Mouse (Mus musculus): ENCODE measurements around the gene Rnase10. TPM values are rescaled to one million over a fixed set of nuclear protein-coding genes. Genes with fewer than 3 reads are reported as not detected.

Rnase10 gene
- polyA plus RNA-seq, 1 experiment from 2014 or later: not detected

Other genes with a start within 250 kb of the Rnase10 start
- 107 and 109 TPM in 2 replicates for gene Ttc5, start 222.2 kb upstream of the Rnase10 start, polyA plus RNA-seq (2016; fragmentation: Nextera tagmentation; extraction: Ambion mirVana)
- not detected in 2 replicates for gene Ccnb1ip1, start 200.0 kb upstream of the Rnase10 start, polyA plus RNA-seq (2016; fragmentation: Nextera tagmentation; extraction: Ambion mirVana)
- gene Parp2, start 199.9 kb upstream of the Rnase10 start, polyA plus RNA-seq (2016; fragmentation: Nextera tagmentation; extraction: Ambion mirVana): 76.7 and 84.4 TPM in 2 replicates
- gene Tep1, start 137.2 kb upstream of the Rnase10 start, polyA plus RNA-seq (2016; fragmentation: Nextera tagmentation; extraction: Ambion mirVana): 4.1 and 5.2 TPM in 2 replicates
- gene Klhl33, start 110.2 kb upstream of the Rnase10 start, polyA plus RNA-seq (2016; fragmentation: Nextera tagmentation; extraction: Ambion mirVana): 0.09 and 0.14 TPM in 2 replicates
- gene Osgep, start 82.9 kb upstream of the Rnase10 start, polyA plus RNA-seq (2016; fragmentation: Nextera tagmentation; extraction: Ambion mirVana): 190 and 197 TPM in 2 replicates
- 503 and 517 TPM in 2 replicates for gene Apex1, start 82.8 kb upstream of the Rnase10 start, polyA plus RNA-seq (2016; fragmentation: Nextera tagmentation; extraction: Ambion mirVana)
- gene Pip4p1, start 76.9 kb upstream of the Rnase10 start, polyA plus RNA-seq (2016; fragmentation: Nextera tagmentation; extraction: Ambion mirVana): 44.8 and 45.3 TPM in 2 replicates
- gene Pnp, start 76.7 kb upstream of the Rnase10 start, polyA plus RNA-seq (2016; fragmentation: Nextera tagmentation; extraction: Ambion mirVana): 82.4 and 83.6 TPM in 2 replicates
- gene Gm49342, start 63.2 kb upstream of the Rnase10 start, polyA plus RNA-seq (2016; fragmentation: Nextera tagmentation; extraction: Ambion mirVana): not detected in 2 replicates
- gene Pnp2, start 51.8 kb upstream of the Rnase10 start, polyA plus RNA-seq (2016; fragmentation: Nextera tagmentation; extraction: Ambion mirVana): 0.73 and 1.3 TPM in 2 replicates
- gene Rnase9, start 34.1 kb downstream of the Rnase10 start, polyA plus RNA-seq (2016; fragmentation: Nextera tagmentation; extraction: Ambion mirVana): not detected in 2 replicates
- not detected in 2 replicates for gene Rnase11, start 42.4 kb downstream of the Rnase10 start, polyA plus RNA-seq (2016; fragmentation: Nextera tagmentation; extraction: Ambion mirVana)
- gene Rnase12, start 49.9 kb downstream of the Rnase10 start, polyA plus RNA-seq (2016; fragmentation: Nextera tagmentation; extraction: Ambion mirVana): not detected in 2 replicates
- gene Olfr750, start 66.7 kb downstream of the Rnase10 start, polyA plus RNA-seq (2016; fragmentation: Nextera tagmentation; extraction: Ambion mirVana): not detected in 2 replicates
- gene Rnase4, start 83.3 kb downstream of the Rnase10 start, polyA plus RNA-seq (2016; fragmentation: Nextera tagmentation; extraction: Ambion mirVana): 6.6 and 6.8 TPM in 2 replicates
- gene Ang, start 83.4 kb downstream of the Rnase10 start, polyA plus RNA-seq (2016; fragmentation: Nextera tagmentation; extraction: Ambion mirVana): 1.7 and 1.9 TPM in 2 replicates
- gene Eddm3b, start 106.7 kb downstream of the Rnase10 start, polyA plus RNA-seq (2016; fragmentation: Nextera tagmentation; extraction: Ambion mirVana): 0.28 TPM in 1 of 2 replicates, not detected in the other
- gene Rnase6, start 116.2 kb downstream of the Rnase10 start, polyA plus RNA-seq (2016; fragmentation: Nextera tagmentation; extraction: Ambion mirVana): 0.26 and 0.30 TPM in 2 replicates
- gene Rnase1, start 139.0 kb downstream of the Rnase10 start, polyA plus RNA-seq (2016; fragmentation: Nextera tagmentation; extraction: Ambion mirVana): not detected in 2 replicates
- gene Rnase2b, start 154.5 kb downstream of the Rnase10 start, polyA plus RNA-seq (2016; fragmentation: Nextera tagmentation; extraction: Ambion mirVana): not detected in 2 replicates
- gene Ang2, start 191.4 kb downstream of the Rnase10 start, polyA plus RNA-seq (2016; fragmentation: Nextera tagmentation; extraction: Ambion mirVana): not detected in 2 replicates
- not detected in 2 replicates for gene Ear14, start 195.6 kb downstream of the Rnase10 start, polyA plus RNA-seq (2016; fragmentation: Nextera tagmentation; extraction: Ambion mirVana)
- not detected in 2 replicates for gene Rnase2a, start 248.4 kb downstream of the Rnase10 start, polyA plus RNA-seq (2016; fragmentation: Nextera tagmentation; extraction: Ambion mirVana)